Mouse (Mus musculus) liver, adult 2 months (tissue): ENCODE results near the gene Pik3cb.

Experiments used
- CTCF ChIP-seq: fragments of 200-500 bp; IDR thresholded peaks from 2 replicates; pipeline ENCODE4 v1.5.1; 2011; ENCODE audit warnings: low read depth, low read length, control low read depth
- POLR2A ChIP-seq: fragments of 200-500 bp; IDR thresholded peaks from 2 replicates; pipeline ENCODE4 v1.6.1; 2011; ENCODE audit warnings: low read length, control low read depth; ENCODE audit not compliant: insufficient read depth; ENCODE audit errors: extremely low read depth

- TF ChIP-seq CTCF (no peak), POLR2A (no peak)
Measured at GRCm38 (mm10) chr9:99122749-99123148, 17.7 kb downstream of the Pik3cb start.
